Mouse (Mus musculus): ENCODE measurements at regions not wholly inside any gene's neighbourhood (a gene's known extent, or its start where the extent isn't known, plus 50 kb on each side); places are given as distances from the start of the nearest gene placed in this dataset.

GRCm38 (mm10) chr14:25137312-25137711, 321.7 kb upstream of the Zmiz1 start:
- no peak for DNase-seq

- no peak for DNase-seq
Observed at GRCm38 (mm10) chr14:25138485-25138884, 320.5 kb upstream of the Zmiz1 start.

DNA sequence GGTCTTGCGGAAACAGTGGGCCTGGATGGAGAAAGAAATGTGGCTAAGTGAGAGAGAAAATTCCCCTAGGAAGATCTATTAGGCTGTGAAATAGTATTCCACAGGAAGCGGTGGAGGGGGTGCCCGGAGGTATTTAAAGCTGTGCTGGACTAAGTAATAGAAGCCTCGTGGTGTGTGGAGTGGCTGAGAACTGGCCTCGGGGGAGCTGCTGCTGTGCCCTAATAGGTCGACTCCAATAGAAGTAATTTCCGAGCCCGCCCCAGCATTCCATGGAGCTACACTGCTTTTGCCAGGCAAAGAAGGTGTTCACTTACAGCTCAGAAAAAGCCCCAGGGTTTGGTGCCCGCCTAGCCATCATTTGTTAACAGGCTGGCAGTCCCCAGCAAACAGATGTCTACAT, 317.1 kb upstream of the Zmiz1 start:
- no peak for DNase-seq

- DNase-seq = no peak
Observed at GRCm38 (mm10) chr14:25143051-25143450, 315.9 kb upstream of the Zmiz1 start.

DNA sequence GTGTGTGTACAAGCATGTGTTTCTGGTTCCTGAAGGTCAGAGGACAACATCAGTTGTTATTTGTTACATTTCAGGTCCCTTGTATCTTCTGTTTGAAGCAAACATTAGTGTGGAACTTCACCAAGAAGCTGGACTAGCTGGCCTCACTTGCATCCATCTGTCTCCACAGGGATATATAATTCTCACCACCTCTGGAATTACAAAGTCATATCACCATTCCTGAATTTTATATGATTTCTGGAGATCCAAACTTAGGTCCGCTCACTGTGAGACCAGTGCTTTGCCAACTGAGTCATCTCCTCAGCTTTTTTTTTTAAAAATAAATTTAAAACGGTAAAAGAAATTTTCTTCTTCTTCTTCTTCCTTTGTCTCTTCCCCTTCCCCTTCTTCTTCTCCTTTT, 311.3 kb upstream of the Zmiz1 start:
- DNase-seq = no peak

- no peak for DNase-seq
Observed at GRCm38 (mm10) chr14:25150968-25151367, 308.0 kb upstream of the Zmiz1 start.

- no peak for DNase-seq
Observed at GRCm38 (mm10) chr14:25151485-25151884, 307.5 kb upstream of the Zmiz1 start.

GRCm38 (mm10) chr14:25153573-25153972, 305.4 kb upstream of the Zmiz1 start:
- no peak for DNase-seq

DNA sequence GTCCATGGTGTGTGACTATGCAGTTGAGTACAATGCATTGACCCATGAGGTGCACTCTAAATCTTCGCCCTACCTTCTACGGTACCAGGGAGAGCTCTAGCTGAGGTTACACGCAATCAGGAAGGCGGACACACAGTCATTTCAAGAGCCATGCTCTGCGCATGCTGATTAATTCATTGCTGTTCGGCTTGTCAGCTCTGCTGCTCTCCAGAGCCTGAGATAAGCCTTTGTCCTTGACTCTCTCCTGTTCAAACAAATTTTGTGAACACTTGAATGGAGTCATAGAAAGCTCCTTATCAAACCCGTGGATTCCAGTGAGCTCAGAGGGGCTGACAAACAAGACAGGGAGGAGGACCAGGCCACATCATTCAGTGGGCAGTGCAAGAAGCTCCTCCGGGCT, 304.8 kb upstream of the Zmiz1 start:
- no peak for DNase-seq

DNA sequence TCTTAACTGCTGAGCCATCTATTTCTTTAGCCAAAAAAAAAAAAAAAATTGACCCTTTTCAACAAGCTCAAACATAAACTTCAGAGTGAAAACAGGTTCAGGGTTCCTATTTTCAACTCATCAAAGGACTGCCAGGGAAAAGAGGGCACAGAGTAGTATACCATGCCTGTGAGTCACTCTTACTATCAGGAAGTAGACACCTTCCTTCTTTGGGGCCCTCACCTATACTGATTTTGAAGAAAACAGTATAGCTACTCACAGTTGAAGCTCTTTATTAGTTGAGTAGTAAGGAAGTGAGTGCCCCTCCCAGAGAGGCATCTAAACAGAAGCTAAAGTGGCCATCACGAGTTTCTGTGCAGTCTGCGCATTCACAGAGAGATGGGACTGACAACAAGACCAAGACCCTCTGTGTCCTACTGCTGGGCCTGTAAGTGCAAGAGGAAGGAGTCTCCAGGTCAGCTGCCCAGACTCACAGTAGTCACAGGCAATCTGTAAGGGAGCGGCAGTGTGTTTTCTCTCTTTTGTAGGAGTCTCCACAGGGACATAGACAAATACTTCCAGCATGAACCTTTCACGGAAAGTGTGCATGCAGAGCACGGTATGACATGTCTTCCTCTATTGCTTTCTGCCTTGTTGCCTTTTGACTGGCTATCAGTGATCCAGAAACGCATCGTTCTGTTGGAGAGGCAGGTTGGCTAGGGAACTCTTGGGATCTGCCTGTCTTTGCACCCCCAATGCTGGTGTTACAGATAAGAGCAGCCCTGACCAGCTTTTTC, 303.8 kb upstream of the Zmiz1 start:
- DNase-seq = no peak

GRCm38 (mm10) chr14:25156171-25156570, 302.8 kb upstream of the Zmiz1 start:
- peak; percentile 17 for DNase-seq

DNA sequence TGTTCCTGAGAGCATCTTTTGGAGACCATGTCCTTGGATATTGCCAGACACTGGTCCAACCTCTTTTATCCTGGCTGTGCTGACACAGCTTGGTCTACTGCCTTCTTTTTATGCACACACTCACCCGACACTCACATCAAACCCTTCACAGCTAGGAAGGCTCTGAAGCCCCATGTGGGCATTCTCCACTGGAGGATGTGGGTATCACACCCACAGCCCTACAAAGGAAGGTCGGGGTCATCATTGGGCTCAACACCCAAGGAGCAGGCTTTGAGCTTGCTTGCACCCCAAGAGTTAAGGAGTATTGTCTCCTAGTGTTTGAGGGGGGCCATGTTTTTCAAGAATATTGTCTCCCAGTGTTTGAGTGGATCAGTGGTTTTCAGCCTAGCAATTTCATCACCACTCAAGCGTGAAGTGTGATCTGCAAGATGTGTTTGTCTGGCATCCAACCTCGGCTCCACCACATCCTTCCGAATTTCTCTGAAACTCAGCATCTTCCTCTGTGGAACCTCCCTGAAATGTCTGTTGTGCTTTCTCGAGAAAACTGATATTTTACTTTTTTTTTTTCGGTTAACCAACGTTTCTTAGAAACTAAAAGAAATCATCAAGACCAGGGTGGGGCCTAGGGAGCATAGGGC, 297.2 kb upstream of the Zmiz1 start:
- no peak for DNase-seq

DNA sequence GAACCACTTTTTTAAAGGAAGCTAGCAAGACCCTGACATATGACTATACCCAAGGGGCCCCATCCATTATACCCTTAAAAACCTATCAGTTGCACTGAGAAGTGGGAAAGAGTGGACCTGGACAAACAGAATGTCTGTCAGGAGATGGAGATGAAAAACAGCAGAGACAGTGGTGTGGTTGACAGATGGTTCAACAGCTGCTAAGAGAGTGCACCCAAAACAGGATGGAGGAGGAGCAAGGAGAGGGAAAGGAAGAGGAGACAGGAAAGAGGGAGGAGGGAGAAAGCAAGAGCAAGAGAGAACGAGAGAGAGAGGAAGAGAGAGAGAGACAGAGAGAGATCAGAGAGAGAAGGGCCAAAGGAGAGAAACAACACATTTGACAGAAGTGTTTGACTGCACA, 292.8 kb upstream of the Zmiz1 start:
- DNase-seq = no peak

DNA sequence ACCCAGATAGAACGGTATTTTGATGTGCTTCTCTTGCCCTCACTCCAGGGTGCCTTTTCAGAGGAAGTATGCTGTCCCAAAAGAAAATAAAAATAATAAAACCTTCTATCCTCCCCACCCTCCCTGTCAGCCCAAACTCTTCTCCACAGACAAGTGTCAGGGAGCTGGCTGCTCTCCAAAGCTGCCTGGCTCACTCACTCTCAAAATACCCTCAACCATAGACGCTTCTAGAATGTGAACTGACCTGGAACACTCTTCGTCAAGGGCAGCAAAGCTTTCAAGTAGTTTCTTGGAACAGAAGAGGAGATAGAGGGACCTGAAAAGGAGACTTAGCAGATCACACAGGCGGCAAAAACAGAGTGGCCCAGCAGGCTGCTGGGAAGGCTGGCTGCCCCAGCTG, 291.4 kb upstream of the Zmiz1 start:
- DNase-seq = peak; percentile 39

GRCm38 (mm10) chr14:25168310-25168709, 290.7 kb upstream of the Zmiz1 start:
- no peak for DNase-seq

GRCm38 (mm10) chr14:25173281-25173680, 285.7 kb upstream of the Zmiz1 start:
- DNase-seq = no peak

- DNase-seq = no peak
Observed at GRCm38 (mm10) chr14:25173873-25174272, 285.1 kb upstream of the Zmiz1 start.

DNA sequence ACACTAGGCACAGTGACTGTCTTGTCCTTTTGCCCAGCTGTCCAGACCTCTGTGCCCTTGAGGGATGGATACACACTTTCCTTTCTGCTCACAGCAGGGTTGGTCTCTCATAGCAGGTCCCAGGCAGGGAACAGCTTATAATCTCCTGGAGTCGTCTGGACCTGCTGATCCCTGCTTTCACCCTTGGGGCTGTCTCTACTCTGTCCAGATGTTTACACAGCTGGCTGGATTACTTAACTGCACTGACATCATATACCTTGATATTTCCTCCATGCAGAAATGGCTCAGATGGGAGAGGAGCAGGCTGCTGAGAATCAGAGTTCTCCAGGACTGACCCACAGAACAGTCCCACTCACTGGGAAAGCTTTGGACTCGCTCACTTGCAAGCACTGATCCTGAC, 284.6 kb upstream of the Zmiz1 start:
- DNase-seq = no peak

GRCm38 (mm10) chr14:25176206-25176605, 282.8 kb upstream of the Zmiz1 start:
- DNase-seq = no peak

GRCm38 (mm10) chr14:25180126-25180525, 278.9 kb upstream of the Zmiz1 start:
- DNase-seq = no peak

GRCm38 (mm10) chr14:25181406-25181805, 277.6 kb upstream of the Zmiz1 start:
- no peak for DNase-seq

- no peak for DNase-seq
Observed at GRCm38 (mm10) chr14:25184042-25184441, 274.9 kb upstream of the Zmiz1 start.

DNA sequence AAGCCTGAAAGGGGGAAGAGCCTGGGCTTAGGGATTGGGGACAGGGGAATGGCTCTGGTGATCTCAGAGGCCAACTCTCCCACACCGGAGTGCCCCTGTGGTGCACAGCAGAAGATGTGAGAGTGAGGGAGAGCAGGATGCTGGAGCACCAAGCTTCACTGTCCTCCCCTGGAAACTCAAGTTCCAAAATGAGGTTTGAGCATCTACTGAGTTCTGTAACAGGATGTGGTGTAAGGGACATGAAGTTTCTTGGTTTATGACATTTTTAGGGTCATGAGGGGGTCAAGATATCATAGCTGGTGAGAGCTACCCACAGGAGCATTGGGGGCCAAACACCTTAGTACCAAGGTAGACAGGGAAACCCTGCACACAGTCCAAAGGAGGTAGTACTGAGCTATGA, 274.1 kb upstream of the Zmiz1 start:
- no peak for DNase-seq

GRCm38 (mm10) chr14:25185556-25185958, 273.4 kb upstream of the Zmiz1 start:
- DNase-seq = peak; percentile 17

All from adrenal gland, postnatal 25 days (tissue).